Mouse (Mus musculus) bone marrow, adult 2 months (tissue): ENCODE data around the gene Naaladl1.

Source experiments
- CTCF ChIP-seq: fragments of 200-500 bp; IDR thresholded peaks from 2 replicates; pipeline ENCODE4 v1.5.1; 2011; ENCODE audit warnings: low read length, control low read depth; ENCODE audit not compliant: control insufficient read depth, insufficient read depth
- POLR2A ChIP-seq: fragments of 200-500 bp; IDR thresholded peaks from 2 replicates; pipeline ENCODE4 v1.6.1; 2011; ENCODE audit warnings: low read depth, mild to moderate bottlenecking, control low read depth, low read length, borderline replicate concordance; ENCODE audit not compliant: control insufficient read depth

- no peak for TF ChIP-seq CTCF
- no peak for TF ChIP-seq POLR2A
These were observed 26.7 kb downstream of the Naaladl1 start for GRCm38 (mm10) chr19:6132171-6132827.
